Mouse (Mus musculus): ENCODE measurements around the gene Kantr.

The Kantr gene

GRCm38 (mm10) chrX:152279384-152279783, 47.9 kb downstream of the Kantr start:
- DNase-seq, result no peak

DNA sequence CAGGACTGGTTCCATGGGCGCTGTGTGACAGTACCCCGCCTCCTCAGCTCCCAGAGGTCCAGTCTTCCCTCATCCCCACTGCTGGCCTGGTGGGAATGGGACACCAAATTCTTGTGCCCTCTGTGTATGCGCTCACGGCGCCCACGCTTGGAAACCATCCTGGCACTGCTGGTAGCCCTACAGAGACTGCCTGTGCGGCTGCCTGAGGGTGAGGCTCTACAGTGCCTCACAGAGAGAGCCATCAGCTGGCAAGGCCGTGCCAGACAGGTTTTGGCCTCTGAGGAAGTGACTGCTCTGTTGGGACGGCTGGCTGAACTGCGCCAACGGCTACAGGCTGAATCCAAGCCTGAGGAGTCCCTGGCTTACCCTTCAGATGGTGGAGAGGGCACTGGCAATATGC, 56.1 kb downstream of the Kantr start:
- no peak for DNase-seq
